Mouse (Mus musculus) thymus, postnatal 36 days (tissue): ENCODE data around the gene Fzd4.

Experiments used
- DNase-seq, 2 experiments: peaks; one replicate each; pipeline ENCODE4 v3.0.0; 2022; ENCODE audit warnings: mixed read lengths in 2 of 2

Fzd4 gene

GRCm38 (mm10) chr7:89401136-89401858, 2.9 kb upstream of the Fzd4 start:
- no peak for DNase-seq

- DNase-seq: no peak
These were observed 2.2 kb upstream of the Fzd4 start for GRCm38 (mm10) chr7:89401936-89402335.

- peak; percentile 46 to 47 for DNase-seq
These were observed 842 bp upstream of the Fzd4 start for GRCm38 (mm10) chr7:89403053-89403972.

- DNase-seq: peak; percentile 3 to 5
These were observed 732 bp downstream of the Fzd4 start for GRCm38 (mm10) chr7:89404734-89405440.

DNA sequence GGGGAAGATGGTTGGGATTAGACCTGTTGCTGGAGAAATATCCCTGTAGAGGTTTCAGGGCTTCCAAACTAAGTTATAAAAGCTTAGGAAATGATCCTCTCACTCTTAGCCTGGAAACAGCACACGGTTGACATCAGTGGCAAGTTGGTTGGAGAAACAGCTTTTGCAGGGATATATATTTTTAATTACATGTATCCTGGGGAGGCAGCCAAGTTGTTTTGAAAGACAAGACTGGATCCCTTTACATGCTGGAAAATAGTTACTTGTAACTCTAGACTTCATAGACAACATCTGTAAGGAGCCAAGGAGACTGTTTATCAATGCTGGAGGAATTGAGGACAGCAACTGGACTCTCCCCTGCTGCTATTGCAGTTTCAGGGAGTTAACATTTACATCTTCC, 1.9 kb downstream of the Fzd4 start:
- DNase-seq: no peak

- DNase-seq: no peak
These were observed 3.1 kb downstream of the Fzd4 start for GRCm38 (mm10) chr7:89407006-89407940.

DNA sequence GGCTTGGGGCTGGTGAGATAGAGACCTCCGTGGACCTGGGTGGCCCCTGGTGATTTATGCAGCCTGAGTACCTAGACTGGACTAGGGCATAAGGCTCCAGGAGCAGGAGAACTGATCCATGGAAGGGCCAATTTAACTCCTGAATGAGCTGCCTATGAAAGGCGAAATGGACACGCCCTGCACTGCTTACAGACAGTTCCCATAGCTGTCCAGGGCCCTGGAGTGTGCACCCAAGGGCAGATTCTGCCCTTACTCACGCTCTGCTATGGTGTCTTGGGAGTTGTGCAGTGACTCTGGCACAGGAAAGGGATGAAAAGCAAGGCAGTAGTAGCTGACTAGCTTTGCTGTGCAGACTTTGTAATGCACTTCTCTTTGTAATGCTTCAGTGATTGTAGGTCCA, 6.1 kb downstream of the Fzd4 start:
- DNase-seq: no peak

DNA sequence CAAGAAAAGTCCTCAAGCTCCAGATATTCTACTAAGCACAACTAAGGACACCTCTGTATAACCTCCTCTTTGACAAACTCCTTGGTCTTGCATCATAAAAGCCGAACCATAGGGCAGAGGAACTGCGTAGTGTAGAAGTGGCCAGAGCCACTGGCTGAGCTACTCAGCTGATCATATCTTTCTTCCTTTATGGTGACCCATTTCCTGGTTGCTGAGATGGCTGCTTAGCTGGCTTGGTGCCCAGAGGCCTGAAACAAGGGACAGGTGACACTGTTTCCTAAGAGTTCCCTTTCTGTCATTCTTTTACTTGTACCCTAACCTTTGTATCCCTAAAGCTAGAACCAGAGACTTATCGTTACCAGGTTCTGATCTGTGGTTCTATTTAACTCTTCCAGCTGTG, 7.2 kb downstream of the Fzd4 start:
- no peak for DNase-seq

- no peak for DNase-seq
These were observed 7.9 kb downstream of the Fzd4 start for GRCm38 (mm10) chr7:89412094-89412493.

GRCm38 (mm10) chr7:89416027-89416426, 11.9 kb downstream of the Fzd4 start:
- DNase-seq: no peak

GRCm38 (mm10) chr7:89417707-89418106, 13.6 kb downstream of the Fzd4 start:
- DNase-seq: no peak

DNA sequence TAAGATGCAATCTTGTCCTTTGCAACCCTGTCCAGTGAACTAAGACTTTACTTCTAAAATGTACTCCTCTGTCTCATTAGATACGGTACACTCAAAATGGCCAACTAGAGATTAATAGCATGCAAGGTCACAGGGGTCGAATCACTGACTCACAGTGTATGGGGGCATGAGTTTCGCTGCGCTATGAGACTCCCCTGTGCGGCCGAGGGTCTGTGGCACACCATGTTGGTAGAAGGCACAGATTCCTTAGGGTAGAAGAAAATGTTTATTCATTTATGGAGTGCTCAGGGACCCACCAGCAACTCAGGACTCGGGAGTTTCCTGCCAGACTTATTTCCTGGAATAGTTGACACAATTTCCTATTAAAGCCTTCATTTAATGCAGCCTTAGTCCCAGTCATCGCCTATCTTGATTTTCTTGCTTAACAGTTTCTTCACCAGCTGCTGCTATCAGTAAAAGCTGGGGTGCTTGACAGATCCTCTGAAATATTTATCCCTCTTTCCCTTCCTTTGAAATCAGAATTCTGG, 14.0 kb downstream of the Fzd4 start:
- DNase-seq: no peak

GRCm38 (mm10) chr7:89418917-89419679, 14.9 kb downstream of the Fzd4 start:
- no peak for DNase-seq

DNA sequence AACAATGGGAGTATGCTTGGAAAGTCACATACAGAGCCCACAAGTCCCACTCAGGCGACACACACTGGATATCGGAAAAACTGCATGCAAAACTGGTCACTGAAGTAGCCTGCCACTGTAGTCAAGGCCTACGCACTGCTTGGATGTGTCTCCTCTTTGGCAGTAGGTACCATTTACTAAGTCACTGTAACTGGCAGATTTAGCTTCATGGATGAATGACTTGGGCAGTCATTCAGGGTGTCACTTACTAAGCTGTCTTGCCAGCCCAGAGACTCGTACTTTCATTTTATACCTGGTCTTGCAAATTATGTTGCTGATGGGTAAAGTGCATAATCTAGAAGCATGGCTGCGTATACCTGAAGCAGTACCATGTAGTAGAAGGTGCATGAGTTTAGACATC, 17.1 kb downstream of the Fzd4 start:
- DNase-seq: no peak

DNA sequence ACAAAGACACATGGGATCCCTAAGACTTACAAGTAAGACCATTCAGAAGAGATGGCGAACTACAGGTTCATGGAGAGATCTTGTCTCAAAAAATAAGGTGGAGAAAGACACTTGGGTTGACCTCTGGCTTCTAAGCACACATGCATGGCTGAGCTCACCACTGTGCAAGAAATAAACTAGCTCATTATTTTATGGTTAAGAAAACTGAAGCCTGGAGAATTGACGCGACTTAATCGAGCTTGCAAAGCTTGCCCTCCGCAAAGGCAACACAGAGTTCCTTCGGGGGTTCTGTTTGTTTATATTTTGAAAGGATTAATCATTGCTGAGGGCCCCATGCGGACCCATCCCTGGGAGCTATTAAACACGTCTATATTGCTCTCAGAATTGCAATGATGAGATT, 18.5 kb downstream of the Fzd4 start:
- DNase-seq: no peak

- no peak for DNase-seq
These were observed 19.0 kb downstream of the Fzd4 start for GRCm38 (mm10) chr7:89423194-89423593.

GRCm38 (mm10) chr7:89423688-89424255, 19.6 kb downstream of the Fzd4 start:
- DNase-seq: no peak

- DNase-seq: no peak
These were observed 20.5 kb downstream of the Fzd4 start for GRCm38 (mm10) chr7:89424659-89425058.

- no peak for DNase-seq
These were observed 21.9 kb downstream of the Fzd4 start for GRCm38 (mm10) chr7:89425803-89426725.

DNA sequence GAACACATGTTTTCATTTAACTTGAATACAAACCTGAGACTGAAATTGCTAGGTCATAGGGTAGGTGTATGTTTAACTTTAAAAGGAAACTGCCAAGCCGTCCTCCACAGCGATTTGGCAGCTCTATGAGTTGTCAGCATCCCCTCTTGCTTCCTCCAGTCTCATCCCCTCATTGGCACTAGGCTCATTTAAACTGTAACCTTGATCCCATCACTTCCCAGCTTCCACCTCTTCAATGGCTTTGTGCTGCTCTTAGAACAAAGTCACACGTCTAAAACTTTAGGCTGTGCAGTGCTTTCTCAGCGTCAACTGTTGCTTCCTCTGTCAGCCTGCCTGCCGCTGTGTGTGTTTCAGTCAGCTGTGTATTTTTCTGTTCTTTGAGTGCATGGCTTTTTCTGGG, 22.9 kb downstream of the Fzd4 start:
- no peak for DNase-seq
